Mouse (Mus musculus) testis, adult 2 months (tissue): Measurements from ENCODE around the gene Asb6.

Experiments used
- CTCF ChIP-seq: fragments of 200-500 bp; IDR thresholded peaks from 2 replicates; pipeline ENCODE4 v1.5.1; 2012; ENCODE audit warnings: low read depth, mild to moderate bottlenecking, inconsistent platforms, low read length, moderate library complexity; ENCODE audit not compliant: control insufficient read depth, insufficient read depth, insufficient replicate concordance
- POLR2A ChIP-seq: fragments of 200-500 bp; IDR thresholded peaks from 2 replicates; pipeline ENCODE4 v1.6.1; 2012; ENCODE audit warnings: low read depth, mild to moderate bottlenecking, inconsistent platforms, low read length, moderate library complexity; ENCODE audit not compliant: control insufficient read depth

DNA sequence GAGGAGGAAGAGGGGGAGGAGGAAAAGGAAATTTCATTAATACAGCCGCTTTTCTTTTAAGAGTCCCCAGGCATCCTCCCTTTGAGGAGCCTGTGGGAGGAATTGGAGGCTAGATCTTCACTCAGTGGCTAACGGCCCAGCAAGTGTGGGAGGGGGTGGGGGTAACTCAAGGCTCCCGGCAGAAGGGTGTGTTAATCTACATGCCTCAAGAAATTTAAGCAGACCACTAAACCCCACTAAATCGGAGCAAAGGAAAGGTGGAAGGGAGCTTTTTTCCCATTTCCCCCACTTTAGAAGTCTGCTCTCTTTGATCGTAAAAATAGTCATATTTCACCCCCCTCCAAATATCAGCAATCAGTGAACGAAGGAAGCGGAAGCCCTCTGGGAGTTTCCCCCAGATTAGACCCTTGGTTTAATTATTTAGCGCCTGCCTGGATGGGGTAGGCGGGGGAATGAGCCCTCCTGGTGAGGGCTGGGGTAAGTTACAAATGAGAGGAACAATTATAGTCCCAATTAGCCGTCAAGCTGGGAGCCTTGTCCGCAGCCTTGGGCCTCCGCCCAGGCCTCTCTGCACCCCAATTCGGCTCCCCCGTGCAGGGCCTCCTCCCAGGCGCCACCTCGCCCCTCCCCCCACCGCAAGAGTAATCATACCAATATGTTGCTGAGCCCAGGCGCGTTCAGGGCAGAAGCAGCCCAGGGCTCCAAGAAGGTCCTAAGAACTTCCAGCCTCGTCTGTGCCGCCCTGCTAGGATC, 6.3 kb upstream of the Asb6 start:
- TF ChIP-seq POLR2A (no peak), CTCF (no peak)
